Mouse (Mus musculus): ENCODE measurements around the gene Efnb2. TPM values are rescaled to one million over a fixed set of nuclear protein-coding genes. Genes with fewer than 3 reads are reported as not detected.

The Efnb2 gene
- total RNA-seq, 2 experiments from 2014 or later, result not detected

GRCm38 (mm10) chr8:8576286-8576685, 84.8 kb downstream of the Efnb2 start:
- no peak for ATAC-seq (replicated peaks; ENCODE audit: low FRiP score, poor library complexity, severe bottlenecking)

DNA sequence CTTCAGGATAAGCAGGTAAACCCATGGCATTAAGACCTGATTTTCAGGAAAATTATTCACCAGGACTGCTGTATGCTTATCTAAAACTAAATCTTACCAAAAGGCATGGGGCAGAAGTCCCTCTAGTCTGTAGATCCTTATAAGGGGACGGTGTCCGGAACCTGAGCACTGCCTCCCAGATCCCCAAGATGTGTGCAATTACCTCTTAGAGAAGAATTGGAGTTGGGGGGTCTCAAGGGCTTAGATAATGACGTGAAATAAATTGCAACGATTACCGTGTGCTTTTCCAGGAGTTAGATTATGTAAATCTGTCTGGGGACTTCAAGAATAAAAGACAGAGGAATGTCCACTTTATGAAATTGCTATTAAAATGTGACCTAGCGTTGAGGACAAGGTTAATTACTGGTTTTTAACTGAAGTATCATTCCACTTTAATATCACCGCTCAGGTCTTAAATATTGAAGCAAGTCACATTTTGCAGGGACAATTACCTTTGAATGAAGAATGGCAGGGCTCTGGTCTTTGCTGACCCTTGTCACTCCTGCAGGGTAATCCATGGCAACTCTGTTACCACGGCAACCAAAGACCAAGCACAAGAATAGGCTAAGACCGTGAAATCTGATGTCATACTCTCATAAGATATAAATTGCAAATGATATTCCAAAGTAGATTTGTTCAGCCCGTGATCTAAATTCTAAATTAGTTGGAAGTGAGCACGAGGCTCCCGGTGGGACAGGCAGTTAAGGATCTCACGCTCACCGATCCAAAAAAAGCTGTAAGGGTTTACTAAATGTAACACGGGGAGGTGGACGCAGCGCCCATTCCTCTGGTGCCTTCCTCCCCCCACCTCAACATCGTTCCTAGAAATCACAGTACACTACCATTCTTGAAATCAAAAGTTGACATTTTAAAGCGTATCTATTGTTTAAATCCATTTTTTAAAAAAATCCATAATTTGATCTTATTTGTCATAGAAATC, 86.2 kb downstream of the Efnb2 start:
- ATAC-seq (replicated peaks; ENCODE audit: low FRiP score, poor library complexity, severe bottlenecking), result no peak

DNA sequence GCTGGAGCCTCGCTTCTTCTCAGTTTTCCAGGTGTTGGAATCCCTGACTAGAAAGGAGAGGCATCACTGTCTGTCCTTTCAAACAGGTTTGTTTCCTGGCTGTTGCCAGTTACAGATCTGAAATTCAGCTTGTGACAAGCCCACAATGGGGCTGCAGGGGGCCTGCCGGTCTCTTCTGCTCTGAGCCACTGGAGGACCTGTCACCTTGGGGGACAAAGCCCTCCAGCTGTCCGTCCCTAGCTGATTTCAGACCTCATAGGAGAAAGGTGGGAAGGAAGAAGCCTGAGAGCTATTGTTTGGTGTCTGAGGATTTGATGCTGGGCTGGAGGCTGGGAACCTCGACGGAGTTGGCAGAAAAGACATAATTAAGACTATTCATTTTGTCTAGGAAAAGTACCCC, 88.8 kb downstream of the Efnb2 start:
- no peak for ATAC-seq (replicated peaks; ENCODE audit: low FRiP score, poor library complexity, severe bottlenecking)

- ATAC-seq (replicated peaks; ENCODE audit: low FRiP score, poor library complexity, severe bottlenecking), result no peak
Measured at GRCm38 (mm10) chr8:8571625-8572215, 89.3 kb downstream of the Efnb2 start.

GRCm38 (mm10) chr8:8569280-8569679, 91.8 kb downstream of the Efnb2 start:
- no peak for ATAC-seq (replicated peaks; ENCODE audit: low FRiP score, poor library complexity, severe bottlenecking)

- ATAC-seq (replicated peaks; ENCODE audit: low FRiP score, poor library complexity, severe bottlenecking), result no peak
Measured at GRCm38 (mm10) chr8:8568215-8568773, 92.7 kb downstream of the Efnb2 start.

Other genes starting within 250 kb of the Efnb2 start
- 24.6 and 28.0 TPM in 2 replicates for gene Arglu1, start 29.3 kb upstream of the Efnb2 start, total RNA-seq (2015; ENCODE audit: low replicate concordance)
- 39.0 and 59.4 TPM in 2 replicates for gene Arglu1, start 29.3 kb upstream of the Efnb2 start, total RNA-seq (2017; ENCODE audit: low replicate concordance)